Mouse (Mus musculus): ENCODE measurements around the gene Suv39h2. TPM values are rescaled to one million over a fixed set of nuclear protein-coding genes. Genes with fewer than 3 reads are reported as not detected.
A peak's percentile ranks its signal among the peaks of the same experiment; 100 is the strongest.

The Suv39h2 gene
- total RNA-seq (2014; rRNA removed) (5.6 and 6.7 TPM in 2 replicates), polyA plus RNA-seq (2015; fragmentation: Nextera tagmentation; extraction: Ambion mirVana) (4.8 and 4.9 TPM in 2 replicates)

GRCm38 (mm10) chr2:3474861-3475283 is at the start of gene Suv39h2:
TSS of gene Suv39h2 (minus strand) at chr2:3475031.
- peak; percentile 97 for ATAC-seq (ENCODE audit: low FRiP score)

GRCm38 (mm10) chr2:3522558-3522957 is 47.7 kb upstream of the Suv39h2 start:
- Histone ChIP-seq H3K4me2 (ENCODE audit: low read depth, low read length, poor library complexity, severe bottlenecking) (no peak overlapping the region), H3K27me3 (ENCODE audit: insufficient read depth, low read length) (no peaks in the 10 kb centered on the region), H3K27ac (ENCODE audit: low read depth, low read length) (no peak overlapping the region), H3K9ac (replicated peaks; ENCODE audit: low read length, poor library complexity, severe bottlenecking) (no peak overlapping the region), H3K36me3 (ENCODE audit: insufficient read depth, low read length) (no peaks in the 10 kb centered on the region), H3K4me3 (ENCODE audit: low read depth, low read length) (no peak overlapping the region), H3K9me3 (ENCODE audit: low read length) (no peaks in the 10 kb centered on the region), H3K4me1 (ENCODE audit: insufficient read depth, low read length) (no peaks in the 10 kb centered on the region)
- 90% methylated on average over 4 of the region's 4 CpGs for WGBS
- TF ChIP-seq CTCF (IDR thresholded peaks at IDR 0.05), result no peak
- no peak for DNase-seq (ENCODE audit: low spot score)
- ATAC-seq (ENCODE audit: low FRiP score), result no peak

More at GRCm38 (mm10) chr2:3474861-3475283, at the start of gene Suv39h2:
- no peaks in the 10 kb centered on the region for H3K27me3 ChIP-seq (ENCODE audit: insufficient read depth, low read length)
- H3K27ac ChIP-seq (ENCODE audit: low read depth, low read length), result peak within 1 kb of the TSS; percentile 78
- peak within 1 kb of the TSS; percentile 97 for H3K4me3 ChIP-seq (ENCODE audit: low read depth, low read length)
- WGBS, result under 1% methylated on average over 33 of the region's 42 CpGs
- no peaks in the 10 kb centered on the region; the same call in 1 of the 2 replicates for H3K36me3 ChIP-seq (ENCODE audit: insufficient read depth, low read length)
- peak within 1 kb of the TSS; percentile 68 for H3K9ac ChIP-seq (replicated peaks; ENCODE audit: low read length, poor library complexity, severe bottlenecking)
- H3K4me1 ChIP-seq (ENCODE audit: insufficient read depth, low read length), result no peaks in the 10 kb centered on the region
- H3K9me3 ChIP-seq (ENCODE audit: low read length), result no peaks in the 10 kb centered on the region
- TF ChIP-seq CTCF (IDR thresholded peaks at IDR 0.05), result no peak
- H3K4me2 ChIP-seq (ENCODE audit: low read depth, low read length, poor library complexity, severe bottlenecking), result peak within 1 kb of the TSS; percentile 79
- DNase-seq (ENCODE audit: low spot score), result peak; percentile 96

DNA sequence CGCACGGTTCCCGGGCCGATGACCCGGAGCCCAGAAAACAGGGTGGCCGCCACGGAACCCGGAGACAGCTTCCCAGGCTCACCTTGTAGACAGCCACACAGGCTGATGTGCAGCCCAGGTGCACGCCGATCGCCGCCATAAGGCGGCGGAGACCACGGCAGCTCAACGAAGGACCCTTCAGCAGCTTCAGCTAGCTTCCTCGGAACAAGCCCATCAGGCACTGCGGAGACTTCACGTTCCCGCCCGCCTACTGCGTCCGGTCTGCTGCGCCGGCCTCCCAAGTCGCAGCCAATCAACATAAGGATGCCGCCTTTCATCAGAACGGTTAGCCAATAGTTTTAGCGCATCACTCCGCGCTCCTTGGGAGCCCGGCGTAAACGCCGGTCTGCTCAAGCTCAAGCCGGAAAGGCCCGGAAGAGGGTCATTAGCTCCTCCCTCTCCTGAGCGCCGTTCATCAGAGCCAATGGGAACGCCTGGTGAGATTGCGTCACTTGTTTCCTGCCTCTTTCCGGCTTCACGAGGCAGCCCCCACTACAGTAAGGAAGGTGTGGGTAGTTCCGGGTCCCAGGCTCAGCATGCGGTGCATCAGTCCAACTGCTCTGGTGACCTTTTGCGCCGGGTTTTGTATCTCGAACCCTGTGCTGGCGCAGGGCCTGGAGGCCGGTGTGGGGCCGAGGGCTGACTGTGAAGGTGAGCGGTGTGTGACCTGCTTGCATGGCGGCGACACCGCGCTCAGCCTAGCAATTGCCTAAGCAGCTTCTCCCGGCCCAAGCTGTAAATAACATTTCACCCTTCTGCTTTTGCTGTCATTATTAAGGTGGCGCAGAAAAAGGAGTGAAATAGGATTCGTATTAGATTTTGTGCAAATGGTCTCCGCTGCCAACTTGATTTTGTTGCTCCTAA is 38.0 kb upstream of the Suv39h2 start, which contains the start of the genes Gm45902, Hspa14 and Cdnf:
Gene Gm45902 (minus strand): TSS at position 239 of the 903 bp plus-strand sequence.
Gene Hspa14 (minus strand): TSS at position 263 of the 903 bp plus-strand sequence.
Gene Cdnf (plus strand): TSS at position 479 of the 903 bp plus-strand sequence.
- ATAC-seq (ENCODE audit: low FRiP score), result peak; percentile 100
- Histone ChIP-seq H3K36me3 (ENCODE audit: insufficient read depth, low read length) (peaks cover 17% of the 10 kb centered on the region), H3K9ac (replicated peaks; ENCODE audit: low read length, poor library complexity, severe bottlenecking) (peak within 1 kb of the TSS; percentile 86), H3K4me1 (ENCODE audit: insufficient read depth, low read length) (peaks cover 3% of the 10 kb centered on the region), H3K27me3 (ENCODE audit: insufficient read depth, low read length) (no peaks in the 10 kb centered on the region), H3K4me3 (ENCODE audit: low read depth, low read length) (peak within 1 kb of the TSS; percentile 83), H3K4me2 (ENCODE audit: low read depth, low read length, poor library complexity, severe bottlenecking) (peak within 1 kb of the TSS; percentile 91), H3K9me3 (ENCODE audit: low read length) (no peaks in the 10 kb centered on the region), H3K27ac (ENCODE audit: low read depth, low read length) (peak within 1 kb of the TSS; percentile 93)
- peak; percentile 100 for DNase-seq (ENCODE audit: low spot score)
- TF ChIP-seq CTCF (IDR thresholded peaks at IDR 0.05), result peak; percentile 27; the same call in 1 of the 2 replicates
- WGBS, result under 1% methylated on average over 60 of the region's 60 CpGs

GRCm38 (mm10) chr2:3512076-3512475 is 37.2 kb upstream of the Suv39h2 start:
- Histone ChIP-seq H3K27me3 (ENCODE audit: insufficient read depth, low read length) (no peaks in the 10 kb centered on the region), H3K4me3 (ENCODE audit: low read depth, low read length) (peak overlapping the region; percentile 83), H3K36me3 (ENCODE audit: insufficient read depth, low read length) (peaks cover 20% of the 10 kb centered on the region), H3K27ac (ENCODE audit: low read depth, low read length) (peak overlapping the region; percentile 92), H3K9ac (replicated peaks; ENCODE audit: low read length, poor library complexity, severe bottlenecking) (peak overlapping the region; percentile 86), H3K4me1 (ENCODE audit: insufficient read depth, low read length) (peaks cover 3% of the 10 kb centered on the region), H3K4me2 (ENCODE audit: low read depth, low read length, poor library complexity, severe bottlenecking) (peak overlapping the region; percentile 91), H3K9me3 (ENCODE audit: low read length) (no peaks in the 10 kb centered on the region)
- WGBS, result under 1% methylated on average over 15 of the region's 15 CpGs
- TF ChIP-seq CTCF (IDR thresholded peaks at IDR 0.05), result no peak
- peak; percentile 12 for DNase-seq (ENCODE audit: low spot score)
- ATAC-seq (ENCODE audit: low FRiP score), result no peak

GRCm38 (mm10) chr2:3500886-3501285 is 26.1 kb upstream of the Suv39h2 start:
- no peak overlapping the region for H3K4me2 ChIP-seq (ENCODE audit: low read depth, low read length, poor library complexity, severe bottlenecking)
- H3K9me3 ChIP-seq (ENCODE audit: low read length), result no peaks in the 10 kb centered on the region
- peaks cover 41% of the 10 kb centered on the region for H3K36me3 ChIP-seq (ENCODE audit: insufficient read depth, low read length)
- no peak overlapping the region for H3K27ac ChIP-seq (ENCODE audit: low read depth, low read length)
- no peaks in the 10 kb centered on the region for H3K27me3 ChIP-seq (ENCODE audit: insufficient read depth, low read length)
- 96% methylated on average over 5 of the region's 5 CpGs for WGBS
- no peak for DNase-seq (ENCODE audit: low spot score)
- TF ChIP-seq CTCF (IDR thresholded peaks at IDR 0.05), result peak; percentile 17; the same call in 1 of the 2 replicates
- H3K4me3 ChIP-seq (ENCODE audit: low read depth, low read length), result no peak overlapping the region
- no peaks in the 10 kb centered on the region for H3K4me1 ChIP-seq (ENCODE audit: insufficient read depth, low read length)
- no peak for ATAC-seq (ENCODE audit: low FRiP score)
- H3K9ac ChIP-seq (replicated peaks; ENCODE audit: low read length, poor library complexity, severe bottlenecking), result no peak overlapping the region
